Mouse (Mus musculus): ENCODE results near the gene Arhgef12.

Gene Arhgef12

DNA sequence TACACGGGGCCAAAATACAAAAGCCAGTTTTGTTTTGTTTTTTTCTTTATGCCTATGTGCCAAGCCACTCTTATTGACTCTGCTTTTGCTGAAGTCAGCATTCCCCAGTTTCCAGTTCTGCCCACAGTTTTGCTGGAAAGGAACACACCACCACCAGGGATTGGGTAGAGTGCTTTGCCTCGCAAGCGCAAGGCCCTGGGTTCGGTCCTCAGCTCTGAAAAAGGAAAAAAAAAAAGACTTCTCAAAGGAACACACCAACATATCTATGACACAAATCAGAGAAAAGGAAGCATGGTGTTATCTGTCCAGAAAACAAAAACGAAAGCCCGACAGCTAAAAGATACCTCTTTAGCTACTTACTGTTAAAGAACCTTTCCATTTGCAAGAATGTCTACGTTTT, 2.1 kb upstream of the Arhgef12 start:
- DNase-seq (ENCODE audit: low read depth in 2 of 2, low spot score in 2 of 2), result no peak

DNA sequence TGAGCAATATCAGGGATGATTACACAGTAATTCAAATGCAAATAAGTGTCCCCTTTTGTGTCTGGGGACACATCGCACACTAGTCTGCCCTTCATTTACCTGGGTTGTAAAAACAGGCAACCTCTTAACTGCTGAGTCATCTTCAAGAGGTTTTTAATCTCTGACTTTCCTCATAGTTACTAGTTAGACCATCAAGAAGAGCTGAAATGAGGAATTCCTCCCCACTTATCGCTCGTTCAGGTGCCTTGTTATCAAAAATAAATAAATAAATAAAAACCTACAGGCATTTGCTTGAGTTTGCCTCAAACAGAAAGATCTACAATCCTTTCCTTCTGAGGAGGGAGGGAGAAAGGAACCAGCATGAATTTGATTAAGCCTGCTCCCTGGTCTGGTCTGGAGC, 1.7 kb upstream of the Arhgef12 start:
- DNase-seq (ENCODE audit: low read depth in 2 of 2, low spot score in 2 of 2), result no peak

DNA sequence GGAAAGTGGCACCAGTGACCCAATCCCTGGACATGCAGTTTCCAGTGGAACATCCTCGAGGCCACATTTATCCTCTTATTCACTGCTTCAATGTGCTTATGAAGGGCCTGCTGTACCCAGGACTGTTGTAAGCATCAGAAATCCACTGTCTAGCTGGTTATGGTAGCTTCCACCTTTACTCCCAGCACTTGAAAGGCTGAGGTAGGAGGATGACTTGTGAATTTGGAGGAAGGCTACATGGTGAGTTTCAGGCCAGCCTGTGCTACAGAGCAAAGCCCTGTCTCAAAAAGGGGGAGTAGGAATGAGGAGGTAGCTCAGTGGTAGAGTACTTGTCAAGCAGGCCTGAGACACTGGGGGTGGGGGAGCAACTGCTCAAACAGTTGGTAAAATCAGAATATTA, 1.0 kb upstream of the Arhgef12 start:
- DNase-seq (ENCODE audit: low read depth in 2 of 2, low spot score in 2 of 2), result no peak

DNA sequence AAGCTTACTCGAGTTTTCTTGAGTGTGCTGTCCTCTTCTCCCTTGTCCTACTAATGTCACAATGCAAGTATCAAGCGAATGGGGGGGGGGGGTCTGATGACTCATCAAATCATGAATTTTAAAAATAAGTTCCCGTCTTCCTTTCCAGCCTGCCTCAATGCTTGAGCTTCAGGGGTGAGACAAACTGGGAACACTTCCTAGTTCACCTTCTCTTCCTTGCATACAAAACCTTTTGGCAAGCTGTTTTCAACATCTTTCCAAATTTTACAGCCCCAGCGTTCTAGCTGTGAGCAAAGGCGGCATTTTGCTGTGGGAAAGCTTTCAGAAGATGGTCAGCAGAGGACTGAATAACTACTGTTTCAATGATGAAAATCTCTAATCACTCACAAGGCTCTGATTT, 516 bp upstream of the Arhgef12 start:
- no peak for DNase-seq (ENCODE audit: low read depth in 2 of 2, low spot score in 2 of 2)

DNA sequence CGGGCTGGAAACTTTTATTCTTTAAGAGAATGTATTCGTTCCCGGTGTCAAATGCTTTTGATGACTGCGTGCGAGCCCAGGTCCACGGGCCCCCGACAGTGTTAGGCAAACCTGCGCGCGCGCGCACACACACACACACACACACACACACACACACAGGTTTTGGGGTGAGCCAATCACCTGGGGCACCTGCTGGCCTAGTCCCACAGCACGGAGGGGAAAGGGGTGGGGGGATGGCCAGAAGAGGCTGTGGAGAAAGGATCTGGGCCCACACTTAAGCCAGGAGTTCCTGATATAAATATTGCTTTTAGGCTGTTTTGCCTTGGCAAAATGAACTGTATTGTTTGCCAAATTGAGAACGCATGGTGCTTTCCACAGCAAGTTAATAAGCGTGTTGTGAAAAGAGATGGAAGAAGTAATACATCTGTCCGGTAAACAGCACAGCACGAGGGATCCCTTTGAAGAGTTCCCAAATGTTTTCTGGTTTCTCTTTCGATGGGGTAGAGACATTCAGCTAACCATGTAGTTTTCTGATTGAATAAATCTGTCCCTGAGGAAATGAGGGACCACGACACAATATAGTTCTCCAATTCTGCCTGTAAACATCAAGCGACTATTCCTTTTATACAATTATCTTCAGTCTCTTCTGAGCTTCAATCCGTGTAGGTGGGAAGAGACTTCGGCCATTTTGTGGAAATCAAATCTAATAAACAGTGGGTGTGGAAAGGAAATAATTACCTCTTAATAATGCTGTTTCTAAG, 433 bp downstream of the Arhgef12 start:
- peak in 1 of 2 experiments; percentile 27 for DNase-seq (ENCODE audit: low read depth in 2 of 2, low spot score in 2 of 2)

DNA sequence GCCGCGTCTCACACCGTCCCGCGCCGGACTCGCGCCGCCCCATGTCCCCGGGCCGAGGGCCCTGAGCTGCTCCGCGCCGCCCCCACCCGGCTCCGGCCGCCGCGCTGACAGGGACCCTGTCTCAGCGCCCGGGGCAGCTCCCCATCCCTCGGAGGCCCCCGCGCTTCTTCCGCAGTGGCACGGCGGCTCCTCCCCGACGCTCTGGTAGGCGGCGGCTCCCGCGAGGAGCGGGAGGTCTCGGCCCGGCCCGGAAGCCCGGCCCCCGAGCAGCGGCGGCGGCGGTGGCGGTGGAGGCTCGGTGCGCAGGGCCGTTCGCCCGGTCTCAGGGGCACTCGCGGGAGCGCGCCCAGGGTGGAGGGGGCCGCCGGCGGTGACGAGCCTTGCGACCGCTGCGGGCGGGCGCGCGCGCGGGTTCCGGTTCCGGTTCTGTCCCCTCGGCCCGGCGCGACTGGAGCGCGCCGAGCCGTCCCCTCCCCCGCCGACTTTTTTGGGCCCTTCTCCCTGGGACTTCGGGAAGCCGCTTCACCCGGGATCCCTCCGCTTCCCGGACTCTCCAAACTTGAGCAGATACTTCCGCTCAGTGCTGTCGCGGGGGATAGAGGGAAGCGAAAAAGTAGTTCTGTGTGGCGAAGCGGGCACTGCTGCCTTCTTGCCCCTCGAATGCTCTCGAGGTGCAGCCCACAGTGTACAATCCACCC, 1.2 kb downstream of the Arhgef12 start:
- peak; percentile 43 to 45 for DNase-seq (ENCODE audit: low read depth in 2 of 2, low spot score in 2 of 2)

DNA sequence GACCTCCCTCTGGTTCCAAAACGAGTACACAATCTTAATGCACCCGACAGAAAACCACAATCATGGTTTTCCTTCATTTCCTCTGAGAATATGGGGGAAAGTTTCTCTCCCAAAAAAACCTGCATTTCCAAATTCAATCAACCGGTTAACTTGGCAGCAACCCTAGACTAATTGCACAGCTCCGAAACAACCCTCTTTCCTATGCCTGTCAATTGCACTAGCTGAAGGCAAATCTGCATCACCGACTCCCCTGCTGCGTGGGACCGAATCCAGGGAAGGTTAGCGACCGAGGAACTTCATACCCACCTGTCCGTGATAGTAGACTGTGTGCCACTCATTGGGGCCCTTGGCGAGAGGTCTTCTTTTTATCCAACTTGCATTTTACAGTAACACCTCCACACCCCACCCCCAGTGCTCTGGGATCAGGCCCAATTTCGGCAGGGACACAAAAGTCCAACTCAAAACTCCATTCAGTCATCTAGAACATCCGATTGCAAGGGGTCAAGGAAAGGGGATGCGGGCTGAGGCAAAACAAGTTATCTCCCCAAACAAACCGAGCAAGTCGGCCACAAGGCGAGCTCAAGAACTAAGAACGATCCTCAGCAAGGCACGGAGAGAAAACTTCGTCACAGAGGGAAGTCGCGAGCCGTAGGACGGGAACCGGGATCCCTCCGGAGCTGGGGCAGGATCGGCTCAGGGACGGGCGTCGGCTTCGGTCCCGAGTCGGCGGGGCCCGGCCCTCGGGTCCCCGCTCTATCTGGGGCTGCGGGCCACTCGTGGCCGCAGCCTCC, 2.0 kb downstream of the Arhgef12 start:
- DNase-seq (ENCODE audit: low read depth in 2 of 2, low spot score in 2 of 2), result peak; percentile 12 to 13

DNA sequence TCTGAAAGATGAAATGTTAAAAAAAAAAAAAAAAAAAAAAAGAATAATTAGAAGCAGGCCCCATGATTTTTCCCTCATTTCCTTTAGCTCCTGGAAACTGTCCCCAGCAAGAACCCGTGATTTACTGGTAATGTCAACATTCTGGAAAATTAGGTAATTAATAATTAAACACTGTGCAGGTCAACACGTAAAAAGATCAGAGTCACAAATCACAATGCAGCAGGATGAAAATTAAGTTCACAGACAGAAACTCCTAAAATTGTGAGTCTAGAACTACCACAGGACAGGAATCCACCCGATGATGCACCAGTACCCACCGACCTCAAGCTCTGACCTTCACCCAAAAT, 2.5 kb downstream of the Arhgef12 start:
- DNase-seq (ENCODE audit: low read depth in 2 of 2, low spot score in 2 of 2), result no peak

DNA sequence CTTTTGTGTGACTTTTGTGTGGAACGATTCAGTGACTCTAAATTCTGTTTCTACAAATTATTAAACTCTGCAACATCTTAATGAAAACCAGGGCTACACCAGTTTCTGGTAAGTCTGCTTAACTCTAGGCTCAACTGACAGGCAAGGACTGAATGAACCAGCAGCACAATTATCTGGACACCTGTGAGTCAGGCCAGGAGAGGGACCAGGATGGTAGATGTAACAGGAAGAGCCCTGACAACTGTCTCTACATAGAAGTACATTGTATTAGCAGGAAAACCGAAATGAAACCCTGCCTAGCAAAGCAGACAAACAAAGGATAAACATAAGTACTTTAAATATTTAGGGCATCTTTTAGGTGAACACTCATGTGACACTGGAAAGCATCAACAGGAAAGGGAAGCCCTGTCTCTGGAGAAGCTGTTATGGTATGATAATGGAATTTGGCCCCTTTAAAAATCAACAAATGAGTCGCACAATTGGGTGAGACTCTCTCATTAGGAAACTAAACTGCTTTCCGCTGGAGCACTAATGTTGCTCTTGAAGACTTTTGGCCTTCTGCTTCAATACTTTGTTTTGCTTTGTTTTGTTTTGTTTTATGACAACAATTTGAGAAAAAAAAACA, 3.3 kb downstream of the Arhgef12 start:
- no peak for DNase-seq (ENCODE audit: low read depth in 2 of 2, low spot score in 2 of 2)

DNA sequence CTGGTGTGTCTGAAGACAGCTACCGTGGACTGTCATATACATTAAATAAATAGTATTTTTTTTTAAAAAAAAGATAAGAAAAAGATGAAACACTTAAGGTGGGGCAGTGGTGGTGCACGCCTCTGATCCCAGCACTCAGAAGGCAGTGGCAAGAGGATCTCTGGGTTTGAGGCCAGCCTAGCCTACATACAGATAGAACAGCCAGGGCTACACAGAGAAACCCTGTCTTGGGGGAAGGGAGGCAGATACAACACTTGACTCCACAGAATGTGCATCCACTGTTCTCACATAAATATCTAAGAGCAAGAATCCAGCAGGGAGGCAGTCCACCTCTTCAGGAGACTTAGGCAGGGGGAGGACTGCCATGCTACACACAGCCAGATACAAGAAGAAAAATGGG, 4.1 kb downstream of the Arhgef12 start:
- no peak for DNase-seq (ENCODE audit: low read depth in 2 of 2, low spot score in 2 of 2)

DNA sequence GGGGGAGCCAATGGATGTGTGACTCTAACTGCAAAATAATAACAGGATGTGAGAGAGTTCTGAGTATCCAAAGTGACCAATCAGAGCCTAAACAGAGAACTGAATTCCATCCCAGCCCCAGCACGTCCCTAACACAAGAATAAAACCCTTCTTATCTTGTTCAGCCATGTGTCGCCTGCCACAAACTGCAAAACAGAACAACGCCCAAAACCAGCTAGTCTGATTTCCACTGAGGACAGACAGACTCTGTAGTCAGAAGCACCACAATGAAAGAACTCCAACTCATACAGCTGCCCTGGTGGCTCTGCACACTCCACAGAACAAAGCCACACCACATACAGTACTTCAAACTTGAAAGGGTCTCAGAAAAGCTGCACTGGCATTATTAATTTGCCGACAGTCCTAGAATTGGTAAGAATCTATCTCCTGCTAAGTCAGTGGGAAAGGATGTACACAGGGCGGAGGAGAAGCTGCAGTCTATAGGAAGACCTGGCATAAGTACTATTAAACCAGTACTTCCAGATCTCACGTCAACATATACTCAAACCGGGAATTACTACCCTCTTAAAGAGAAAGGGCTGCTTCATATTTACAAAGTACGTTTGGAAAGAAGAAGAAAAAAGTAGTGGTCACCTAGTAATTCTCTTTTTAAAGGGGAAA, 5.0 kb downstream of the Arhgef12 start:
- no peak for DNase-seq (ENCODE audit: low read depth in 2 of 2, low spot score in 2 of 2)

DNA sequence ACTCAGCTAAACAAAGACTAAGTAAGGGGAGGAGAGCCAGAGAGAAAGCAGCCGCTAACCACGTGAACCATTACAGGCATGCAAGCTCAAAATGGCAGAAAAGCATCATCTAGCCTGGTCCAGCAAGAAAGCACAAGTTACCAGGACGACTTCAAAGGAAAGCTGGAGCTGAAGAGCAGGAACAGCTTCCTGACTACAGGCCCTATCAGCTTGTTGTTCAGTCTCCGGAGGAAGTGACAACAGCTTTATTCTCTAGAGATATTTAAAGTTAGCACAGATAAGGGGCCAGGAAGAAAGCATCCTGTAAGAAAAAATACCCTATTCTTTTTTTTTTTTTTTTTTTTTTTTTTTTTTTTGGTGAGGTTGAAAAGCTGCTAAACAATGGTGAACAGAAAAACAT, 8.1 kb downstream of the Arhgef12 start:
- no peak for DNase-seq (ENCODE audit: low read depth in 2 of 2, low spot score in 2 of 2)

DNA sequence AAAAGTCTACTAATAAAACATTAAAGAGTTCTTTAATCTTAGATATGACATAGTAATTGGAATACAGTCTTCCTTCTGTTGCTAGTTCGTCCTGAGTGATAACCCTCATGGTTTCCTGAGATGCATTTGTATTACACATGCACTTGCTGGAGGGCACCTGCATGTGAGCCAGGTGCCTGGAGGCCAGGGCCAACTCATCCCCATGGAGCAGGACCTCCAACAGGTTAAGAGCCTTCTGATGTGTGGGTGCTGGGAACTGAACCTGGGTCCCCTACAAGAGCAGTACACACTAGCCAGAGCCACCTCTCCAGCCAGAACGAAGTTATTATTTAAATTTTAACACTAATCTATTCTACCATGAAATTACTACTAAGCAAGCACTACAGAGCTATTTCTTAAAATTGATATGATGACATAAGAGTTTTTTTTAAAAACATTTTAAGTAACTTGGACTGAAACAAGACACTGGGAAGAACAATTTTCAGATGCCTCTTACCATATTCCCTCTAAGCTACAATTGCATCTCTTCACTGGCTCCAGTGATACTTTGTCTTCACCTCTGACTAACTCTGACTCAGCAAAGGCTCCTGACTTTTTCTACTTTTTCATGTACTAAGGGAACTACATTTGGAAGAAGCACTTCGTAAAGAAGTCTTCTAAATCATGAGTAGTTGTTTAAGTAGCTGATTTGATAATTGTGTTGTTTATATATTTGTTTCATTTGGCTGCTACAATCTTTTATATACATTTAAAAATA, 9.1 kb downstream of the Arhgef12 start:
- DNase-seq (ENCODE audit: low read depth in 2 of 2, low spot score in 2 of 2), result no peak

DNA sequence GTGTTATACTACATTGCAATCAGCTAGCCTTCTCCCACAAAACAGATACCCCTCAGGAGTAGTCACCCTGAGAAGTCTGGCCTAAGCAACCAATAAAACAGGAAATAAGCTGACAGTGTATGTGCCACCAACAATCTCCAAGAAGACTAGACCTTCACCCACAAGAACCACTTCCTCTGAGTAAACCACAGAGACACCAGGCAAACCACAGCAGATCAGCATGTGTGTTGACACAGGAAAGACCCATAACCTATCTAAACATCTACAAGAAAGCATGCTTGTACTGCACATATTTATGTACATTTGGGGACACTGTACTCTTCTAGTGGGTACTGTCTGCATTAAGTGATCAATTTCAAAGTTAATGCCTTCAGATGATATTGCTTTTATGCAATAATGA, 10.7 kb downstream of the Arhgef12 start:
- peak; percentile 46 to 69 for DNase-seq (ENCODE audit: low read depth in 2 of 2, low spot score in 2 of 2)

DNA sequence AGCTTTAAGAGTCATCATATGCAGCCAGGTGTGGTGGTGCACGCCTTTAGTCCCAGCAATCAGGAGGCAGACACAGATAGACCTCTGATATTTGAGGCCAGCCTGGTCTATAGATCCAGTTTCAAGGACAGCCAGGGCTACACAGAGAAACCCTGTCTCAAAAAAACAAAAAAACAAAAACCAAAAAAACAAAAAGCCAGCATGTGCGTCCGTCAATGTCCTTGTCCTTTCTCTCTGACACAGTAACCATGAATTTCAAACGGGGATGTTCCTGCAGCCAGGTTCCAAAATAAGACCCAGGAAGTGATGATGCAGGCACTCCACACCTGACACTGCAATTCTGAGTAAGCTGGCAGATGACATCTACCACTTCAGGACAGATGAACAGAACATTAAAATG, 12.2 kb downstream of the Arhgef12 start:
- DNase-seq (ENCODE audit: low read depth in 2 of 2, low spot score in 2 of 2), result no peak

DNA sequence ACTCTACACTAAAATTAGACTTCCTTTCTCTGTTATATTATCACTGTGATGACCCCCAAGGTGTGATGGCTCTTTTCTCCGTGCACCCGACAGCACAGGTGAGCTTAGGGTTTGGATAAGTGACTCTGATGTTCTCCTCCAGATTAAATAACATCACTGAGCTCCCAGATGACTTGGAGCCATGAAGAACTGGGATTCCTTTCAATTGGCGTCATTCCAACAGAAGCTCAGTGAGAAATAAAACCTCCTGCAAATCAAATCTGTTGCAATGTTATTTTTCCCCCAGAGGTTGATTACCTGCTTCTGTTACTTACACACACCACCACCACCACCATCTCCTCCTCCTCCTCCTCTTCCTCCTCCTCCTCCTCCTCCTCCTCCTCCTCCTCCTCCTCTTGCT, 13.2 kb downstream of the Arhgef12 start:
- DNase-seq (ENCODE audit: low read depth in 2 of 2, low spot score in 2 of 2), result no peak

DNA sequence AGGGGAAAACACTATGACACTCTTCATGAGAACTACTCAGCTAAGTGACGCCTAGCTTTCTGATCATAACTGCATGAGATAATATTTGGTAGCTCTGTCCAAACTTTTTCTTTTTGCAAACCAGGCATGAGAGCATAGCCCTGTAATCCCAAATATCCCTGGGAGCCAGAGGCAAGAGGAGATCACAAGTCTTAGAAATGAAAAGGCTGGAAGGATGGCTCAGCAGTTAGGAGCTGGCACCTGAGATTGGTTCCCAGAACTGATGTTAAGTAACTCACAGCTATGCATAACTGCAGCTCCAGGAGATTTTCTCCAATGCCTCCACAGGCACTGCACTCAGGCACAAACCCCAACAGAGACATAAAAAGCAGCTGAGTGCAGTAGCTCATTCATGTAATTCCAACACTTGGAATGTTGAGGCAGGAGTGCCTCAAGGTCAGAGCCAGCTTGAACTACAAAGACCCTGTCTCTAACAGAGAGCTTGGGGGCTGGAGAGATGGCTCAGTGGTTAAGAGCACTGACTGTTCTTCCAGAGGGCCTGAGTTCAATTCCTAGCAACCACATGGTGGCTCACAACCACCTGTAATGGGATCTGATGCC, 21.3 kb downstream of the Arhgef12 start:
- no peak for DNase-seq (ENCODE audit: low read depth in 2 of 2, low spot score in 2 of 2)

DNA sequence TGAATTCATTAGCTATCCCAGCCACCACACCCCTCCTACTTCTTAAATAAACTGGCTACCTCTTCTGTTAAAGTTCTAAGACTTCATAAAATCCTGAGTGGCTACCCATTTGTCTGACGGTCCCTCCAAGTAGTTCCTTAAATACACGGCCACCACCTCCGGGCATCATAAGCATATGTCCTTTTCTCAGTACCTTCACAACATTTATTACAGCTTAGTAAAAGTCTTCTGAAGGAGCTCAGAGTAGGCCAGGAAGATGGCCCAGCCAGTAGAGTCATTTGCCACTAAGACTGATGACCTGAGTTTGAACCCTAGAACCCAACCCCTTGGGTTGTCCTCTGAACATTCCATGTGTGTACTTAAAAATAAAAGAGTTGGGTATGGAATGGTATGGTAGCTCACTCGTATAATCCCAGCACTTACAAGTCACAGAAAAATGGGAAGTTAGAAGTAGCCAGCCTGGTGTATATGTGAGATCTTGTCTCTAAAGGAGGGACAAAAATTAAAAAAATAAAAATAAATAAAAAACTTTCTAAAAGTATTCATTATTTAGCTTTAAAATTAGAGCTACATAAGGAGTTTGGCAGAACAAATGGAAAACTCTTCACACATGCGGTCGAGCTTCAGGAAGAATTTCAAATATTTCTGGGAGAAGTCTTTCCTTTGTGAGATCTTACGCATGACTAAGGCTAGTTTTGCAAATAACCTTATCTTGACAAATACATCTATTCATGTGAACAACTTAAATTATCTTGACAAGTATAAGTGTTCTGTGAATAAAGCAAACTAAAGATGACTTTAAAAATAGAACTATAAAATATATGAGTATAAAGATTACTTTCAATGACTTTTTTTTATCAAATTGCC, 22.3 kb downstream of the Arhgef12 start:
- DNase-seq (ENCODE audit: low read depth in 2 of 2, low spot score in 2 of 2), result no peak

DNA sequence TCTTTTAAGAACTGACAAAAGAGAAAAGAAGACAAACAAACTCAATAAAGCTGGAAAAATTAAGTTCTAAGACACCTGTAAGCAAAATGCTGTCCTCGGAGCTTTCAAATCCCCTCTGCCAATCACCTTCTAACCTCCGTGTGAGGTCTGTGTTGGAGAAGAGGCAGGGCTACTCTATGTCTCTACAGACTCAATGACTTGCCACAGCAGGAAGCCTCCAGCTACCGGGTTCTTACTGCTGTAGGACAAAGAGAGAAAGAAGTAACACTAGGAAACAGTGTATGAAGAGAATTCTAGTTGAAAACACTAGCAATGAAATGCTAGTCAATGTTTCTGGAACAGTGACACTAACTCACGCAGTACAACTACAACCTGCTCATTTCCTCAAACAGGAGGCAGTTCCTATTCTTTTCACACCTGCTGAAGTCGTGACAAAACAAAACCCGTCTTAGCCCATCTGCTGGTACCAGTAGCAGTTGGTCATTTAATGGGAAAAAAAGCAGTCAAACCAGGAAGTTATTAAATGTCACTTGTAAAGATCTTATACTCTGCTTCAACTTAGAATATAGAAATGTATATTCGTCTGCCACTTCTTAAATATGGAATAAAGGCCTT, 23.5 kb downstream of the Arhgef12 start:
- no peak for DNase-seq (ENCODE audit: low read depth in 2 of 2, low spot score in 2 of 2)
